Mouse (Mus musculus): Measurements from ENCODE around the gene Zcchc10. TPM values are rescaled to one million over a fixed set of nuclear protein-coding genes. Genes with fewer than 3 reads are reported as not detected.

Zcchc10 gene
- polyA plus RNA-seq, 1 experiment = 5.1 TPM

GRCm38 (mm10) chr11:53299551-53300329 lies 24.7 kb upstream of the Zcchc10 start:
- Histone ChIP-seq H3K4me1 (ENCODE audit: control insufficient read depth, insufficient read depth, low read length) (peaks cover 6% of the 10 kb centered on the region), H3K4me3 (replicated peaks; ENCODE audit: extremely low read depth, low read depth, low read length) (peak overlapping the region; percentile 80)
- under 1% methylated on average over 80 of the region's 80 CpGs for WGBS
- TF ChIP-seq POLR2A (IDR thresholded peaks at IDR 0.05; ENCODE audit: borderline replicate concordance, extremely low read depth, low read depth, low read length) (no peak), CTCF (IDR thresholded peaks at IDR 0.05; ENCODE audit: insufficient read depth, low read length) (no peak)
- peak; percentile 56 for DNase-seq

GRCm38 (mm10) chr11:53300330-53301166 lies 23.9 kb upstream of the Zcchc10 start, which contains the start of gene Hspa4:
TSS of gene Hspa4 (minus strand) at chr11:53300457.
- WGBS = under 1% methylated on average over 58 of the region's 58 CpGs
- Histone ChIP-seq H3K4me1 (ENCODE audit: control insufficient read depth, insufficient read depth, low read length) (peaks cover 6% of the 10 kb centered on the region), H3K4me3 (replicated peaks; ENCODE audit: extremely low read depth, low read depth, low read length) (peak within 1 kb of the TSS; percentile 80)
- peak; percentile 83 for TF ChIP-seq POLR2A (IDR thresholded peaks at IDR 0.05; ENCODE audit: borderline replicate concordance, extremely low read depth, low read depth, low read length)
- no peak for TF ChIP-seq CTCF (IDR thresholded peaks at IDR 0.05; ENCODE audit: insufficient read depth, low read length)
- DNase-seq = peak; percentile 99

GRCm38 (mm10) chr11:53301167-53301515 lies 23.3 kb upstream of the Zcchc10 start:
- no peak for DNase-seq
- WGBS = 43% methylated on average over 9 of the region's 9 CpGs
- no peak for TF ChIP-seq POLR2A (IDR thresholded peaks at IDR 0.05; ENCODE audit: borderline replicate concordance, extremely low read depth, low read depth, low read length)
- TF ChIP-seq CTCF (IDR thresholded peaks at IDR 0.05; ENCODE audit: insufficient read depth, low read length) = no peak
- no peak overlapping the region for H3K4me3 ChIP-seq (replicated peaks; ENCODE audit: extremely low read depth, low read depth, low read length)
- peaks cover 6% of the 10 kb centered on the region for H3K4me1 ChIP-seq (ENCODE audit: control insufficient read depth, insufficient read depth, low read length)

- DNase-seq = no peak
- WGBS = 86% methylated on average over 14 of the region's 14 CpGs
- no peak overlapping the region for H3K4me3 ChIP-seq (replicated peaks; ENCODE audit: extremely low read depth, low read depth, low read length)
- TF ChIP-seq CTCF (IDR thresholded peaks at IDR 0.05; ENCODE audit: insufficient read depth, low read length) (no peak), POLR2A (IDR thresholded peaks at IDR 0.05; ENCODE audit: borderline replicate concordance, extremely low read depth, low read depth, low read length) (no peak)
- peaks cover 21% of the 10 kb centered on the region for H3K4me1 ChIP-seq (ENCODE audit: control insufficient read depth, insufficient read depth, low read length)
Measured at GRCm38 (mm10) chr11:53304044-53304840, 20.2 kb upstream of the Zcchc10 start.

- 30% methylated on average over 2 of the region's 2 CpGs for WGBS
- DNase-seq = no peak
- no peak overlapping the region for H3K4me3 ChIP-seq (replicated peaks; ENCODE audit: extremely low read depth, low read depth, low read length)
- no peak for TF ChIP-seq POLR2A (IDR thresholded peaks at IDR 0.05; ENCODE audit: borderline replicate concordance, extremely low read depth, low read depth, low read length)
- no peak for TF ChIP-seq CTCF (IDR thresholded peaks at IDR 0.05; ENCODE audit: insufficient read depth, low read length)
- H3K4me1 ChIP-seq (ENCODE audit: control insufficient read depth, insufficient read depth, low read length) = peaks cover 21% of the 10 kb centered on the region
Measured at GRCm38 (mm10) chr11:53306965-53307364, 17.5 kb upstream of the Zcchc10 start.

- peak; percentile 23 for DNase-seq
- Histone ChIP-seq H3K4me1 (ENCODE audit: control insufficient read depth, insufficient read depth, low read length) (peaks cover 21% of the 10 kb centered on the region), H3K4me3 (replicated peaks; ENCODE audit: extremely low read depth, low read depth, low read length) (no peak overlapping the region)
- WGBS = 24% methylated on average over 10 of the region's 10 CpGs
- no peak for TF ChIP-seq POLR2A (IDR thresholded peaks at IDR 0.05; ENCODE audit: borderline replicate concordance, extremely low read depth, low read depth, low read length)
- no peak for TF ChIP-seq CTCF (IDR thresholded peaks at IDR 0.05; ENCODE audit: insufficient read depth, low read length)
Measured at GRCm38 (mm10) chr11:53307558-53308065, 16.9 kb upstream of the Zcchc10 start.

- DNase-seq = peak; percentile 19
- TF ChIP-seq CTCF (IDR thresholded peaks at IDR 0.05; ENCODE audit: insufficient read depth, low read length) (no peak), POLR2A (IDR thresholded peaks at IDR 0.05; ENCODE audit: borderline replicate concordance, extremely low read depth, low read depth, low read length) (no peak)
- Histone ChIP-seq H3K4me1 (ENCODE audit: control insufficient read depth, insufficient read depth, low read length) (peaks cover 21% of the 10 kb centered on the region), H3K4me3 (replicated peaks; ENCODE audit: extremely low read depth, low read depth, low read length) (no peak overlapping the region)
Measured at GRCm38 (mm10) chr11:53308251-53308864, 16.1 kb upstream of the Zcchc10 start.

- 15% methylated on average over 2 of the region's 2 CpGs for WGBS
- no peak for TF ChIP-seq POLR2A (IDR thresholded peaks at IDR 0.05; ENCODE audit: borderline replicate concordance, extremely low read depth, low read depth, low read length)
- no peak for TF ChIP-seq CTCF (IDR thresholded peaks at IDR 0.05; ENCODE audit: insufficient read depth, low read length)
- Histone ChIP-seq H3K4me1 (ENCODE audit: control insufficient read depth, insufficient read depth, low read length) (peaks cover 21% of the 10 kb centered on the region), H3K4me3 (replicated peaks; ENCODE audit: extremely low read depth, low read depth, low read length) (no peak overlapping the region)
- DNase-seq = peak; percentile 37
Measured at GRCm38 (mm10) chr11:53308884-53309310, 15.6 kb upstream of the Zcchc10 start.
